In genomic region chr2:28032469-28032868, GRCm38 (mm10) we compare ENCODE assay signal across 21 mouse cellular contexts. TPM values are rescaled to one million over a fixed set of nuclear protein-coding genes. Genes with fewer than 3 reads are reported as not detected.
DNase-seq lines count a peak whose midpoint lies in the region; ATAC-seq and TF ChIP-seq lines count a peak whose summit lies in the region.
"Had no signal": no experiment of that assay in that cellular context is flagged by ENCODE, and none has a peak within 500 bp of the region (broad histone marks: within the 10 kb centered on the region; RNA-seq: fewer than 3 reads in every experiment).

No protein-coding gene starts in this region.

- no peaks in the 10 kb centered on the region for H3K9me3 ChIP-seq in stomach, embryonic 15.5 days
- no peaks in the 10 kb centered on the region for H3K9me3 ChIP-seq in stomach, postnatal 0 days (ENCODE audit: control insufficient read depth, low read length)
- H3K9me3 ChIP-seq in liver, embryonic 16.5 days (replicated peaks; ENCODE audit: control insufficient read depth, low read length), result no peaks in the 10 kb centered on the region
- H3K9me3 ChIP-seq in intestine, postnatal 0 days (ENCODE audit: control insufficient read depth), result no peaks in the 10 kb centered on the region
- H3K9me3 ChIP-seq: embryonic facial prominence, embryonic 13.5 days; forebrain, embryonic 12.5 days; heart, embryonic 15.5 days; hindbrain, embryonic 15.5 days; midbrain, embryonic 10.5 days had no signal

- no peak overlapping the region for H3K27ac ChIP-seq in stomach, embryonic 15.5 days
- no peak overlapping the region for H3K27ac ChIP-seq in stomach, postnatal 0 days (replicated peaks)
- peak overlapping the region; percentile 85 for H3K27ac ChIP-seq in liver, embryonic 16.5 days (ENCODE audit: low read length)
- H3K27ac ChIP-seq in intestine, postnatal 0 days (ENCODE audit: low read depth, low read length), result no peak overlapping the region
- H3K27ac ChIP-seq: embryonic facial prominence, embryonic 13.5 days; forebrain, embryonic 12.5 days; heart, embryonic 15.5 days; hindbrain, embryonic 15.5 days had no signal

- H3K4me1 ChIP-seq in stomach, embryonic 15.5 days, result 0 out of 2 replicates have a peak, but pooled peaks cover 1% of the 10 kb centered on the region
- H3K4me1 ChIP-seq in stomach, postnatal 0 days (replicated peaks; ENCODE audit: control insufficient read depth, insufficient read depth), result no peaks in the 10 kb centered on the region
- H3K4me1 ChIP-seq in liver, embryonic 16.5 days (ENCODE audit: control insufficient read depth, low read depth, low read length), result peaks cover 39% of the 10 kb centered on the region
- no peaks in the 10 kb centered on the region for H3K4me1 ChIP-seq in intestine, postnatal 0 days (replicated peaks; ENCODE audit: control insufficient read depth, insufficient read depth, low read length)
- H3K4me1 ChIP-seq: embryonic facial prominence, embryonic 13.5 days; forebrain, embryonic 12.5 days; midbrain, embryonic 10.5 days had no signal

- TF ChIP-seq CTCF in stomach, postnatal 0 days (IDR thresholded peaks at IDR 0.05; ENCODE audit: low read depth), result no peak
- TF ChIP-seq CTCF in intestine, postnatal 0 days (IDR thresholded peaks at IDR 0.05; ENCODE audit: low read depth), result no peak

- H3K9ac ChIP-seq in stomach, embryonic 15.5 days, result no peak overlapping the region
- no peak overlapping the region for H3K9ac ChIP-seq in stomach, postnatal 0 days (ENCODE audit: low read length)
- peak overlapping the region; percentile 58 for H3K9ac ChIP-seq in liver, embryonic 16.5 days (ENCODE audit: low read depth, low read length)
- no peak overlapping the region for H3K9ac ChIP-seq in intestine, postnatal 0 days (ENCODE audit: low read depth, low read length)
- H3K9ac ChIP-seq: embryonic facial prominence, embryonic 13.5 days; forebrain, embryonic 12.5 days; heart, embryonic 15.5 days; hindbrain, embryonic 15.5 days had no signal

- ATAC-seq in stomach, embryonic 15.5 days (ENCODE audit: insufficient read depth, low FRiP score, low read depth), result peak; percentile 32; the same call in 1 of the 2 replicates
- no peak for ATAC-seq in stomach, postnatal 0 days (ENCODE audit: low FRiP score, low TSS enrichment)
- peak; percentile 74 for ATAC-seq in erythroblast, adult 5-6 weeks (replicated peaks; ENCODE audit: low FRiP score, poor library complexity, severe bottlenecking)
- ATAC-seq in liver, embryonic 16.5 days (ENCODE audit: low read depth), result peak; percentile 79
- ATAC-seq in intestine, postnatal 0 days, result no peak
- ATAC-seq in inflammation-experienced regulatory T-cells, adult 6 months, result no peak
- ATAC-seq: CD4-positive, CD25-positive, alpha-beta regulatory T cell, adult 4 months had no signal

- no peak overlapping the region for H3K4me3 ChIP-seq in stomach, embryonic 15.5 days (replicated peaks)
- no peak overlapping the region for H3K4me3 ChIP-seq in stomach, postnatal 0 days (ENCODE audit: low read depth, low read length)
- peak overlapping the region; percentile 27 for H3K4me3 ChIP-seq in liver, embryonic 16.5 days (ENCODE audit: low read depth, low read length)
- H3K4me3 ChIP-seq in intestine, postnatal 0 days (ENCODE audit: low read depth, low read length), result no peak overlapping the region
- H3K4me3 ChIP-seq: embryonic facial prominence, embryonic 13.5 days; forebrain, embryonic 12.5 days; heart, embryonic 15.5 days; hindbrain, embryonic 15.5 days; midbrain, embryonic 10.5 days had no signal

- H3K27me3 ChIP-seq in stomach, embryonic 15.5 days (replicated peaks), result no peaks in the 10 kb centered on the region
- no peaks in the 10 kb centered on the region for H3K27me3 ChIP-seq in stomach, postnatal 0 days (ENCODE audit: control insufficient read depth, insufficient read depth, low read length)
- no peaks in the 10 kb centered on the region for H3K27me3 ChIP-seq in liver, embryonic 16.5 days (ENCODE audit: control insufficient read depth, insufficient read depth, low read depth, low read length)
- no peaks in the 10 kb centered on the region for H3K27me3 ChIP-seq in intestine, postnatal 0 days (replicated peaks; ENCODE audit: control insufficient read depth, insufficient read depth, low read length)
- H3K27me3 ChIP-seq: embryonic facial prominence, embryonic 13.5 days; forebrain, embryonic 12.5 days; heart, embryonic 15.5 days; hindbrain, embryonic 15.5 days had no signal

- 84% methylated on average over 11 of the region's 11 CpGs for WGBS in stomach, embryonic 15.5 days
- 88% methylated on average over 11 of the region's 11 CpGs for WGBS in stomach, postnatal 0 days
- 29% methylated on average over 11 of the region's 11 CpGs for WGBS in liver, embryonic 16.5 days (ENCODE audit: insufficient replicate concordance)
- 83% methylated on average over 11 of the region's 11 CpGs for WGBS in intestine, postnatal 0 days

- TF ChIP-seq EP300 in stomach, postnatal 0 days (optimal IDR thresholded peaks at IDR 0.05), result no peak

- no peak overlapping the region for H3K4me2 ChIP-seq in stomach, embryonic 15.5 days
- H3K4me2 ChIP-seq in stomach, postnatal 0 days (replicated peaks; ENCODE audit: low read depth), result no peak overlapping the region
- H3K4me2 ChIP-seq in liver, embryonic 16.5 days (ENCODE audit: low read depth, low read length), result peak overlapping the region; percentile 44
- no peak overlapping the region for H3K4me2 ChIP-seq in intestine, postnatal 0 days (replicated peaks; ENCODE audit: low read depth)
- H3K4me2 ChIP-seq: embryonic facial prominence, embryonic 13.5 days; forebrain, embryonic 12.5 days; heart, embryonic 15.5 days; hindbrain, embryonic 15.5 days had no signal

- peaks cover 33% of the 10 kb centered on the region for H3K36me3 ChIP-seq in stomach, embryonic 15.5 days
- H3K36me3 ChIP-seq in stomach, postnatal 0 days (ENCODE audit: control insufficient read depth, insufficient read depth, low read length), result peaks cover 3% of the 10 kb centered on the region; the same call in 1 of the 2 replicates
- no peaks in the 10 kb centered on the region; the same call in 1 of the 2 replicates for H3K36me3 ChIP-seq in liver, embryonic 16.5 days (ENCODE audit: control insufficient read depth, insufficient read depth)
- H3K36me3 ChIP-seq in intestine, postnatal 0 days (ENCODE audit: control insufficient read depth, insufficient read depth), result peaks cover 10% of the 10 kb centered on the region
- H3K36me3 ChIP-seq: hindbrain, embryonic 15.5 days had no signal

- no peak for DNase-seq in stomach, postnatal 0 days (ENCODE audit: low spot score)
- DNase-seq in urinary bladder, postnatal 25 days (ENCODE audit: low spot score), result no peak
- DNase-seq: cerebellum, adult 18-20 months; kidney, adult 18-20 months; kidney, postnatal 4 days; lung, postnatal 10 days; right cerebral cortex, adult 18-20 months; thymus, adult 2 months had no signal

RNA-seq across cellular contexts. Expression of gene Fcnb, which starts 52.2 kb away (rescaled TPM):
- 2.4 and 3.3 TPM in 2 replicates for polyA plus RNA-seq in stomach, embryonic 15.5 days (2015; fragmentation: Nextera tagmentation; extraction: Ambion mirVana)
- 0.13 and 0.41 TPM in 2 replicates for polyA plus RNA-seq in stomach, postnatal 0 days (2015; fragmentation: Nextera tagmentation; extraction: Ambion mirVana)
- 217 and 263 TPM in 2 replicates for total RNA-seq in erythroblast, adult 5-6 weeks (2015; ENCODE audit: low replicate concordance)
- total RNA-seq in erythroblast, adult 5-6 weeks (2017; ENCODE audit: low replicate concordance), result 104 and 130 TPM in 2 replicates
- polyA plus RNA-seq in liver, embryonic 16.5 days (2015; fragmentation: Nextera tagmentation; extraction: Ambion mirVana), result 66.0 and 66.9 TPM in 2 replicates
- polyA plus RNA-seq in intestine, postnatal 0 days (2015; fragmentation: Nextera tagmentation; extraction: Ambion mirVana), result not detected in 2 replicates
- polyA plus RNA-seq in inflammation-experienced regulatory T-cells, adult 6 months (2017; shearing (Covaris generic)), result not detected
- total RNA-seq: gastrocnemius, postnatal 36 days; left cerebral cortex, adult 8-10 months had no signal
- polyA plus RNA-seq: CD4-positive, CD25-positive, alpha-beta regulatory T cell, adult 4 months; embryonic facial prominence, embryonic 13.5 days; hindbrain, embryonic 15.5 days; midbrain, embryonic 10.5 days had no signal

Comparison
In these comparisons a context has a peak if more than half of its experiments do, and no peak if none do; other contexts are left out.
1. ATAC-seq: peak in stomach, embryonic 15.5 days (single experiment), erythroblast, adult 5-6 weeks (single experiment) and liver, embryonic 16.5 days (single experiment); none in stomach, postnatal 0 days (single experiment), intestine, postnatal 0 days (single experiment) and inflammation-experienced regulatory T-cells, adult 6 months (single experiment).
2. RNA of gene Fcnb, which starts 52.2 kb away (polyA plus RNA-seq): 66.0 to 66.9 TPM in liver, embryonic 16.5 days; 2.4 to 3.3 TPM in stomach, embryonic 15.5 days, 0.13 to 0.41 TPM in stomach, postnatal 0 days, not detected in intestine, postnatal 0 days and not detected in inflammation-experienced regulatory T-cells, adult 6 months; every median in the first group is over 10 times any median in the second.